Mouse (Mus musculus) small intestine, adult 2 months (tissue): ENCODE data around the gene Slc4a4.

Experiments used
- CTCF ChIP-seq: fragments of 200-500 bp; IDR thresholded peaks from 2 replicates; pipeline ENCODE4 v1.5.1; 2012; ENCODE audit warnings: low read depth, mild to moderate bottlenecking, control low read depth, inconsistent platforms, low read length, moderate library complexity, mixed read lengths; ENCODE audit not compliant: insufficient replicate concordance, insufficient read length; ENCODE audit errors: extremely low read depth
- POLR2A ChIP-seq: fragments of 200-500 bp; IDR thresholded peaks from 2 replicates; pipeline ENCODE4 v1.6.1; 2012; ENCODE audit warnings: low read depth, mild to moderate bottlenecking, control low read depth, inconsistent platforms, low read length, moderate library complexity

- TF ChIP-seq CTCF (no peak), POLR2A (no peak)
These were observed 107.9 kb downstream of the Slc4a4 start for GRCm38 (mm10) chr5:88994533-88994932.
